Mouse (Mus musculus) spleen, adult 2 months (tissue): ENCODE measurements around the gene Cox17.

Source experiments
- CTCF ChIP-seq: fragments of 200-500 bp; IDR thresholded peaks from 2 replicates; pipeline ENCODE4 v1.5.1; 2011; ENCODE audit warnings: mild to moderate bottlenecking, inconsistent platforms; ENCODE audit not compliant: insufficient read depth, insufficient read length, insufficient replicate concordance; ENCODE audit errors: extremely low read depth
- POLR2A ChIP-seq: fragments of 200-500 bp; IDR thresholded peaks from 2 replicates; pipeline ENCODE4 v1.6.1; 2011; ENCODE audit warnings: low read depth, low read length, inconsistent platforms

DNA sequence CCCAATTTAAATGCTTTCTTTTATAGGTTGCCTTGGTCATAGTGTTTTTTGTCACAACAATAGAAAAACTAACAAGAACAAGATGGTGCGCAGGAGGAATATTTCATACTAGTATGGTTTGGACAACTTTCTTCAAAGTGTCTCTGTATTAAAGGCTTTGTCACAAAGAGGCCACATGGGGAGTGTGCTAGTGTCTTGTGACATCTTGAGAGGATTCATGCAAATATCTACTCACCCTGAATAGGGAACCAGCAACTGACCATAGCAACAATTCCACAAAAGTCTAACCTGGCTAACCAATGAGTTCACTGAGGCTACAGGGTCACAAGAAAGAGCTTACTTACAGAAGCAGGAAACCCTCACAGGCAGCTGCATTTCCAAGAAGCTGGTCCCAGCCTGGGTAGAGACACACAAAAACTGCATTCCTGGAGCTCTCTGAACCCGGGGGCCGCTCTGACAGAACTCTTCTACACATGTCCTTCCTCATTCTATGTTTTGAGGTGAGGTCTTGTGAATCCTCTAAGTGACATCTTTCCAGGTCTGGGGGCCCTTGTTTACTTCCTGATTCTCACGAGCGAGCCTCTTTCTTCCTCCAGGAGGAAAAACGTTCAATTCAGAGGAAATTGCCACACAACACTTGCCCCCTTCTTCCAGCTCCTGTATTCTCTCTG, 48.4 kb downstream of the Cox17 start:
- TF ChIP-seq CTCF (no peak), POLR2A (no peak)
